Mouse (Mus musculus) heart, postnatal 14 days (tissue): ENCODE measurements around the gene Lrrc51. TPM values are rescaled to one million over a fixed set of nuclear protein-coding genes. Genes with fewer than 3 reads are reported as not detected.
A peak's percentile ranks its signal among the peaks of the same experiment; 100 is the strongest.

Experiments used
- DNase-seq, 2 experiments: peaks; one replicate each; pipeline ENCODE4 v3.0.0; 2021 to 2022
- intact Hi-C: fragments of 180-260 bp; cut with DNase I; formaldehyde crosslinking; loops from one replicate; pipeline ENCODE4 v1.15.1; 2025
- long read RNA-seq, 2 experiments: library from polyadenylated mRNA; stranded (forward); transcript quantifications; one replicate each; pipeline ENCODE4 v2.0.0; 2021
- total RNA-seq, 2 experiments: library from RNA; stranded (reverse); gene quantifications; 2 replicates each; pipeline ENCODE4 v1.2.3; 2021

The Lrrc51 gene
- total RNA-seq, result 1 to 10 TPM; 2.9 to 3.9 TPM
- long read RNA-seq, experiment 1, partial matches to known transcripts, result 2 of 5 reads
- long read RNA-seq, experiment 1, other reads (novel, unspliced or antisense), result 1 of 5 reads
- long read RNA-seq, experiment 2, partial matches to known transcripts, result 2 of 2 reads
- long read RNA-seq, experiment 2, other reads (novel, unspliced or antisense), result 0 of 2 reads

DNA sequence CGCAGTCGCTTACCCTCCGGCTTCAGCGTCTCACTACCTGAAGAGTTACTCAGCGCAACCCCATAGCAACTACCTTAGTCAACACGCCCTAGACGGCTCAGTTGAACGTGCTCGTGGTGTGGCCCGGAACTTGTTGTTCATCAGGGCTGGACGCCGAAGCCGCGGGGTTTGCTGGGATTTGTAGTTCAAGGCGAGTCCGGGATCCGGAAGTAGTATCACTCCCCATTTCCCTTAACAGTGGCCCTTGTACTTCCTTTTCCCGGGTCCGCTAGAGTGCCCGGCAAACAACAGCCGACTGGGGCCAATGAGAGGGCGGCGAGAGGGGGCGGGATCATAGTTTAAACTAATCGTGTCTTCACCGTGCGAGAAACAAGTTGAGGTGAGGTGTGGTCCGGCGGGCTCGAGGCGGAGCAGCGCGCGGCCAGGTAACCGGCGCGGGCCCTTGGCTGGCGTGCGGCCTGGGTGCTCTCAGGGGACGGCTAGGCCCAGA lies at the start of gene Lrrc51, which contains the start of gene Numa1:
Gene Lrrc51, minus strand, starts transcription at position 145 of the 490 bp plus-strand sequence.
Gene Numa1, plus strand, starts transcription at position 361 of the 490 bp plus-strand sequence.
- DNase-seq, result peak; percentile 93 to 96
- intact Hi-C loops, result loop anchor here (2.0 to 5.0 kb wide), 2 partner anchors 36 to 37 kb away; no protein-coding TSS in a partner anchor

DNA sequence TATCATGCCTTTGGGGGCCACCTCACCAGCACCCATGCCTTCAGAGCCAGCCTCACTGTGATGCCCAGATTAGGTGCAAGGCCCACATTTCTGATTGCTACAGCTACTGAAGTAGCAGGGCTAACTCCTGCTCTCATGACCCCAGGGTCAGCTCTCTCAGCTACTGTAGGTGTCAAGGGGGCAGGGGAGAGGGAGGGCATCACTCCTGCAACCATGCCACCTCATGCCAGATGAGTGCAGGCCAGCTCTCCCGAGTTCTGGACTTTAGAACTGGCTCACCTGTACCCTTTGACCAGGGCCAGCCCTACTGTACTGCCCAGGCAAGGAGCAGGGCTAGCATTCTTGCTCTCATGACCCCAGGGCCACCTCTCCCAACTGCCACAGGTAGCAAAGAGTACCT lies 49.0 kb upstream of the Lrrc51 start:
- DNase-seq, result no peak
- intact Hi-C loops, result no loop called here

DNA sequence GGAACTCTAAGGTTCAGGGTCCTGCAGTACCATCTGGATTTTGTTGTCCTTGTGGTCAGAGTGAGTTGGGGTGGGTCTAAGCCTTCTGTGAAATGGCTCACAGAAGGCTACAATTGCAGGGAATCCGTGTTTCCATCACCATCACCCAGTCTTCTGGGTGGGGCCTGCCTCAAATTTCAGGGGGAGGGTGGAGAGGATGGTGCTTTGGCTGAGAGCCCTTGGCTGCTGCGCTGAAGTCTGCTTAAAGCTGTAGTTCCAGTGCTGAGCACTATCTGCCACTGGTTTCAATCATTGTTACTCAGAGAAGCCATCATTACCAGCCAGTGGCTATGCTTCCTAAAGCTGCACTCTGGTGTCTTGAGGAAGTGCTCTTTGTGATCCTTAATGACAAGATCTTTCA lies 40.8 kb upstream of the Lrrc51 start:
- DNase-seq, result peak; percentile 60 to 65
- intact Hi-C loops, result loop anchor here (2.0 kb wide), 1 partner anchor 24 kb away; no protein-coding TSS in a partner anchor

DNA sequence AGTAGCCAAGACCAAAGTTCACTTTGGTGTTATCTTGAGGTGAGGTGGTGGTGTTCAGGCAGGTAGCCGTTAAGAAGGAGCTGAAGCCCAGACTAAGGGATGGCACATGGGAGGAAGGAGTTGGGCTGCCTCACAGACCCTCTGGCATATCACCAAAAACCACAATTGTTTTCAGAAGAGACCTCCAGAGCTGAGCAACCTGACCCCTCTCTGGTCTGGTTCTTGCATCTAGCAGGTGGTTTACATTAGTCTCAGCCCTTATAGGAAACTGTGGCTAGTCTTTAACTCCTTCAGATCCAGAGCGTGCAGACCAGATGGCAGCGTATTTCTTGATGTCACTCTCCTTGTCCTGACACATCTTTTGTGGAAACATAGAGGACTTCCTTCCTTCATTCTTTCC lies 40.0 kb upstream of the Lrrc51 start:
- DNase-seq, result no peak
- intact Hi-C loops, result loop anchor here (2.0 kb wide), 1 partner anchor 25 kb away; no protein-coding TSS in a partner anchor

DNA sequence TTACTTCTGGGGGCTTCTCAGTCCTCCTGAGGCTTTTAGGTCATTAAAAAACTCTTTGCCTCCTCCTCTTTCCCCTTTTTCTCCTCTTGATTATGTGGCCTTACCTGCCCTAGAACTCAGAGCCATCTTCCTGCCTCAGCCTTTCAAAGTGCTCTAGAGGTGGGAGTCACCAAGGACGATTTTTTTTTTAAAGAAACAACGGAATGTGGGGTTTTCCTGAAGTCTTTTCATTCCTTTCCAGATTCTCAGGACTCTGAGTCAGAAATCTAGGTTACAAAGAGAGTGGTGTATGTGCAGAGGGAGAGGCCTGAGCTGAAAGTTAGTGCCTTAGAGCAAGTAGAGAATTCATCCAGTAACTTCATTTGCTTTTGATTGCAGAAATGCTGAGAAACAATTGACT lies 38.0 kb upstream of the Lrrc51 start:
- DNase-seq, result no peak
- intact Hi-C loops, result loop anchor here (2.0 kb wide), 1 partner anchor 37 kb away; the partner anchor contains the start of gene Numa1

DNA sequence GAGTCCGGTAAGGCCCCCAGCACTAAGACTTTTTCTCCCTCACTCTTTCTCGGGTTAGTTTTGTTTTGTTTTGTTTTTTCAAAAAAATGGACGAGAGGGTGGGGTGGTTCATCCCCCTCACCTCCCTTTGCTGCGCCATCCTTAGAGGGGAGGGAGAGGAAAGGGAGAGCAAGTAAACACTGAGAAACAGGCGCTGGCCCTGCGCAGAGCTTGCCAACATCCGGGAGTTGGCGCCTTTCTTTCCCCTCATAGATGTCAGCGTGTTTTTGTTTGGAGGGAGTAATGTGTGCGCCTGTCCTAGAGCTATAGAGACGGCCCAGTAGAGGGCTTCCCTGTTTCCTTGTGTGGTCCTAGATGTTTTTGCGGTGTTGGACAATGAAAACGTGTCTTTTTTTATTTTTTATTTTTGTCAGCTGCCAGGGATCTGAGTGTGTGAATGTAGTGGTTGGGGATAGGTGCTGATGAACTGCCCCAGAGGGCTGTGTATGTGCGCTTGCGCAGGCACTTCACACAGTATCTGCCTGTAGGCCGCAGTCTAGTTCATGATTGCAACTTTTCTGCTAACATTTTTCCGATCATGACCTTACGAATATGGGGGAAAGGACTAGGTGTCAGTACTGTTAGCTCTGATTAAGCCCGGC lies 37.2 kb upstream of the Lrrc51 start:
- intact Hi-C loops, result loop anchor here (2.0 kb wide), 1 partner anchor 36 kb away; the partner anchor contains the start of gene Numa1
- DNase-seq, result peak; percentile 75 to 83

DNA sequence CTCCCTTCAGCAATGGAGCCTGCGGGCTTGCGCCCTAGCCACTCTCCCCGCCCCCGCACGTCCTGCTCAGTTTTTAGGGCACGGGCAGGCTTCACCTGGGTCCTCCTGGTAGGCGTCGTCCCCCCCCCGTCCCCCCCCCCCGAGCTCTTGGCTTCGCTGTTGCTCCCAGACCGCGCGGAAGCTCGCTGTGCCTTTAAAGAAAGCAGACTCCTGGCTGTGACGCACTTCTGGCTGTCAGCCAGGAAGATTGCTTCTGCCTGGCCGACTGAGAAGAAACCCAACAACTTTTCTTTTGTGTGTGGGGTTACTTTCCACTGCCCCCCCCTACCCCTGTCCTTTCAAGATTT lies 36.7 kb upstream of the Lrrc51 start:
- peak; percentile 93 to 97 for DNase-seq
- intact Hi-C loops, result loop anchor here (2.0 kb wide), 1 partner anchor 36 kb away; the partner anchor contains the start of gene Numa1

DNA sequence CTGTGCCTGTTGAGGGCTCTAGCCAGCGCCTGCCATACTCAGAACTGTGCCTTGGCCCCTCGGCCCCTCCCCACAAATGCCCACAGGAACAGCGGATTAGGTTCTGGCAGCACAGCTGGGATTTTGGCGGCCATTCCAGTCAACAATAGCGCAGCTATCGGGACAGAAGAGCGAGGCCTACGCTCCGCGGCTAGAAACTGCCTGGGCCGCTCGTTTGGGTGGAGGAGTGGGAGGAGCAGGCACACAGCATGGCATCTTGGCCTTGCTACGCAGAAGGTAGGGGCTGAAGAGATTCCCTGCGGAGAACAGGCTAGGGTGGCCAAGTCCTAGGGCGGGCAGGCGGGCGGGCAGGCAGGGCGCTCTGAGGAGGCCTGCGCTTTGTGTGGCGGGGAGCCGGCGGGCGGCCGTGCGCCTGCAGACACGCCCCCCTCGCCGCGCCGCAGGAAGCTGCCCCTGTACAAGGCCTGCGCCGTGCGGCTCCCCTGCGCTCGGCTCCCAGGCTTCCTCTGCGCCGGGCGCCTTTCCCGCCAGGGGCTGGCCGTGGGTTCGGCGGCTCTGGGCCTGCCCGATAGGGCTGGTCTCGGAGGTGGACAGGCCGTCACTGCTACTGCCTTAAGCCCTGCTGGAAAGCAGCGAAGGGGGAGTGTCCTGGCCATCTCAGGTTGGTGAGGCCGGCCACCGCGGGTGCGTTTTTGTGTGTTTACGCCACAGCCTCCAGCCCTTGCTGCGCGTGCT lies 36.2 kb upstream of the Lrrc51 start:
- DNase-seq, result peak; percentile 87 to 89
- intact Hi-C loops, result loop anchor here (2.0 to 5.0 kb wide), 2 partner anchors 35 to 53 kb away; partner anchors contain the start of gene Numa1

DNA sequence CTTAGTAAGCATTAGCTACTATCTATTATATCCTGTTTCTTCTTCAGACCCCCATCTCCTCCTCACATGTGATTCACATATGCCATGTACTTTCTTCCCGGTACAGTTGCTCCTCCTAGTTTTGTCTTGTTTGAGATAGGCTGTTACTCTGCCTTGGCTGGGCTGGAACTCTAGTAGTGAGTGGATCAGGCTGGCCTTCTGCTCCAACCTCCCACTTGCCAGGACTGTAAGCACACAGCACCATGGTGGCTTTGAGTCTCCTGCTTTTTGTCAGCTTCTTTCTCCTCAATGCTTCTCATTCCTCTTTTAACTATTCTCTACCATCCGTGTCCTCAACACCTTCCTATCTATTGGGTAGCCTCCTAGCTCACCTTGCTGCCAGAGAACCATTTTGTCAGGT lies 35.1 kb upstream of the Lrrc51 start:
- no peak for DNase-seq
- intact Hi-C loops, result loop anchor here (5.0 kb wide), 1 partner anchor 51 kb away; no protein-coding TSS in a partner anchor

DNA sequence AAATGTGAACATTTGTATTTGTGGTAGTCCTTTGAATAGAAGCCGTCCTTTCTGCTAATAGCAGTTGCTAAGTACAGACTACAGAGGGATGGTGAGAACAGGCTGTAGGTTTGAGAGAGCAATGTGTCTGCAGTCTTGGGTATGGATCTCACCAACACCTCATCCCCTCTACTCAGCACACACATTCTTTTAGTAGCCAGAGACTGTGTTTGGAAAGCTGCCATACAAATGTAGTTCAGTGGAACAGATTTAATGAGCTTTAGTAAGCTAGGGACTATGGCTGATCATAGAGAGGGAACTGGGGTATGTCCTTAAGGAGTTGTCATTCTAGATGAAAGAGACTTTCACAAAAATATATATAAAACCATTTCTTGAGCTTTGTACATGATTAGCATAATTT lies 33.6 kb upstream of the Lrrc51 start:
- intact Hi-C loops, result loop anchor here (5.0 kb wide), 1 partner anchor 50 kb away; no protein-coding TSS in a partner anchor
- no peak for DNase-seq

DNA sequence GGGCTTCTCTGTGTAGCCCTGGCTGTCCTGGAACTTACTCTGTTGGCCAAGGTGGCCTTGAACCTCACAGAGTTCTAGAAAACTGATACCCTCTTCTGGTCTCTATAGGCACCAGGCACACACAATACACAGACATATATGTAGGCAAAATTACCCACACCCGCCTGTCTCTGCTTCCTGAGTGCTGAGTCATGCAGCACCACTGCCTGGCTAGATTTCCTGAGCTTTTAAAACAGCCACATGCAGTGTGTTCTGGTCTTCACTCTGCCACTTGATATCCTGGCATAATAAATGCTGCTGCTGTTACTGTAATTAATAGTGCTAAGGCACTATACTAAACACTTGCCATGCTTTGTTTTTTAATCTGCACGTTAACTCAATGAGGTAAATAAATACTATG lies 31.9 kb upstream of the Lrrc51 start:
- intact Hi-C loops, result loop anchor here (5.0 kb wide), 1 partner anchor 48 kb away; no protein-coding TSS in a partner anchor
- DNase-seq, result no peak

DNA sequence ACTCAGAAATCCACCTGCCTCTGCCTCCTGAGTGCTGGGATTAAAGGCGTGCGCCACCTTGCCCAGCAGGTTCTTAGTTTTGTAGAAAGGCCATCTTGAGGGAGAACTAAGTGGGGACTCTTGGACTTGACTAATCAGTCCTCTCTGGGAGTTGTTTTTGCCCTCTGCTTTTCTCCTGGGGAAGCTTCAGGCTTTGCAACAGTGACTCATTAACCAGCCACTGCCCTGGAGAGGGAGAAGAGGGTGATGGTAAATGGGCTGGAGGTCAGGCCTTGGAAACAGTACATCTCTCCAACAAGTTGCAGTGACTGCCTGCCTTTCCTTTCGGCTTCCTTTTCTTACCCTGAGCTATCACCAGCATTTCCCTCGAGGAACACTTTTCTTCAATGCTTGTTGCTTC lies 30.9 kb upstream of the Lrrc51 start:
- no peak for DNase-seq
- intact Hi-C loops, result no loop called here

DNA sequence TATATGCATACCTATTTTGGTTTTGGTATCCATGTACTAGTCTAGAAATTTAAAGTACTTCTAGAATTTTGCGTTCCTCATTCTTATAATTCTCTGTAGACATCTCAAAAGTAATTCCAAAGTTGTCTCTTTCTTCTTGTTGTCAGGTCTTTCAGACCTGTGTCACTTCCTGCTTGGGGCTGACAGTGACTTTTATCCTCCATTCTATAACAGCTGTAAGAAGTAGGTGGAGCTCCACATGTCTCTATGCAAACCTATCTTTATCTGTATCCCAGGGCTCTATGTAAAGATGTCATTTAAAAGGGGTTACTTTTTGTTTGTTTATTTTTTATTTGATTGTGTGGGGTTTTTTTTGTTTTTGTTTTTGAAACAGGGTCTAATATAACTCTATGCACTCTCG lies 29.9 kb upstream of the Lrrc51 start:
- no peak for DNase-seq
- intact Hi-C loops, result no loop called here

DNA sequence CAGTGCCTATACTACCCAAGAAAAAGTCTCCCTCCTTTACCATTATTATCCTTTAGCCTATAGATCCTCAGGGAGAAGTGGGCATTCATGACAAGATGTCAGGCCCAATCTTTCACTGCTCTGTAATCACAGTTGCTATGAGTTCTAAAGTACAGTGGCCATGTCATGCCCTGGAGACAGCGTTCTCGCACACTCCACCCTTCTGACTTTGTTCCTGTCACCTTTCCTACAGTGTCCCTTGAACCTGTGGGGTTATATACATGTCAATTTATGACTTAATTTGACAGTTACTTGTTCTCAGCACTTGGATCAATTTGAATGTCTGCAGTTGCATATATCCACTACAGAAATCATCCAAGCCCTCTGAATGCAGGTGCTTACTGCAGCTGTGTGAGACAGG lies 29.1 kb upstream of the Lrrc51 start:
- intact Hi-C loops, result no loop called here
- DNase-seq, result no peak

DNA sequence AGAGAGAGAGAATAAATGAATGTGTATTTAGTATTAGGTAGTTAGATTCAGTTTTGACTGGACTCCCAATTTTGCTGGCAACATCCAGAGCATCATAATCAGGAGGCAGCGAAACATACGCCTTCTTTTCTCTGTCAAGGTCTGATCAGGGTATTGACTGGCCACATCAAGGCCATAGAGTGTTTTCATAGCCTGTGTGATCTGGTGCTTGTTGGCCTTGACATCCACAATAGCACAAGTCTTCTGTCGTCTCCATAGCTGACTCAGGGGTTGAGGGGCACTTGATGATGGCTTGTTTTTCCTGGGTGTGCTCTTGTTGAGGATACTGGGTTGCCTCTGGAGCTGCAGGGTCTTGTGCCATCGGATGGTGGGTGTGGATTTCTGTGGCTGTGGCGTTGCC lies 23.2 kb upstream of the Lrrc51 start:
- intact Hi-C loops, result no loop called here
- no peak for DNase-seq

DNA sequence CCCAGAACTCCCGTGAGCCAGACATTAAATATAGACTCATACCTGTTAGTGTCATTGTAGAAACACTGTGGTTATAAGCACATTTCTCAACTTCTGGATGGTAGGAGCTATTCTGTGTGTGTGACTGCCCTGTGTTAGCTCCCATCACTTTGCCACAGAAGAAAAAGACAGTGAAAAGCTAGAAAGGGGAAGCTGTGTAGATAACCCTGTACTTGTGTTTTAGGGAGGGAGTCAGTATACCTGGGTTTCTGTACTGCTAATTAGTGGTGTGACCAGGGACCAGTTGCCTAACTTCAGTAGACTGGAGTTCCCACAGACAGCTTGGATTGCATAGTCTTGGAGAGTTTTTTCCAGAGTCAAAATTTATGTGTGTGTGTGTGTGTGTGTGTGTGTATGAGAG lies 22.8 kb upstream of the Lrrc51 start:
- intact Hi-C loops, result no loop called here

DNA sequence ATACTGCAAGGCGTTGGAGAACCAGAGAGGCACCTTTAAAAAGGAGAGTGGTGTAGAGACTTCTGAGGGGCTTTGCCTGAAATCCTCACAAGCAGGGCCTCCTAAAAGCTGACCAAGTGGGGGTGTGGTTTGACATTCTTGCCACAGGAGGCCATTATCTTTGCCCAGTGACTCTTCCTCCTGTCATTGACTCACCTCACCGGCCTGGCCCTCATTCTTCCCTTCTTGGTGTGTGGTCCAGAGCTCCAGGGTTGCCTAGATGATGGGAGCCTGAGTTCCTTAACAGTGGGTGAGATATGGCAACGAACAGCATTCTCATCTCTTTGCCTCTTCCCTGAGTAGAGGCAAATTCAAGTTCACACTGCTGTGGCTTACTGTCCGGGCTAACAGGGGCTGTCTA lies 22.2 kb upstream of the Lrrc51 start:
- intact Hi-C loops, result no loop called here
- no peak for DNase-seq

More for the DNA sequence above, 22.8 kb upstream of the Lrrc51 start:
- DNase-seq, result no peak

DNA sequence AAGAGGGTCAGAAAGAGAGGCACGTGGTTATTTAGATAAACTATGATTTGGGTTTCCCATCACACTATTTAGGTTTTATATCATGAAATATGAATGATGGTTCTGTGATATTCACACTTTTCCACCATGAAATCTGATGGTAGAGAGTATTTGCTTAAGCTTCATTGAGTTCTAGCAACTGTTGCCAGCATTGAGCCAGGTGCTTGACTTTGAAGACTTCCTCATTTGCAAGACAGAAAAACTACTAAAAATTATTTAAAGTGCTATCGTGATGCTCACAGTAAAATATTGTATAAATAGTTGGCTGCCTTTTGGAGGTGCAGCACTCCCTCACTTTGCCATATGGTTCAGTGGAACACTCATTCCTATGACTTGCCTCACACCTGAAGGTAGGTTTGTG lies 21.6 kb upstream of the Lrrc51 start:
- intact Hi-C loops, result no loop called here
- no peak for DNase-seq

DNA sequence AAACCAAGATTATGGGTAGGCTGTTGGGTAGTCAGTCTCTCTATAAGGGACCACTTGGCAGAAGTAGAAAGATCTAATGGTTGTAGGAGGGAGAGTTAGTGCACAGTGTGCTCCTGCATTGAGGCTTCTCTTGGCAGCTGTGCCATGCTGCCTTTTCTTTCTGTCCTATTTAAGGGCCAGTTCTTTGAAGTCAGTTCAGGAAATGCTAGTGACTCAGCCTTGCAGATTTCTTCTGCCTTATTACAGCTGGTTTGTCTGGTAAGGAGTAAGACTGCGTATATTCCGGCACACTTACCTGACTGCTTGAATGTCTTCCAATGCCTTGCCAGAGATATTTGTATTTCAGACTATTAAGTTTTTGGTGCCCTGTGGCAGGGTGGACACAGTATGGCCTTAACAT lies 20.5 kb upstream of the Lrrc51 start:
- intact Hi-C loops, result no loop called here
- DNase-seq, result no peak

DNA sequence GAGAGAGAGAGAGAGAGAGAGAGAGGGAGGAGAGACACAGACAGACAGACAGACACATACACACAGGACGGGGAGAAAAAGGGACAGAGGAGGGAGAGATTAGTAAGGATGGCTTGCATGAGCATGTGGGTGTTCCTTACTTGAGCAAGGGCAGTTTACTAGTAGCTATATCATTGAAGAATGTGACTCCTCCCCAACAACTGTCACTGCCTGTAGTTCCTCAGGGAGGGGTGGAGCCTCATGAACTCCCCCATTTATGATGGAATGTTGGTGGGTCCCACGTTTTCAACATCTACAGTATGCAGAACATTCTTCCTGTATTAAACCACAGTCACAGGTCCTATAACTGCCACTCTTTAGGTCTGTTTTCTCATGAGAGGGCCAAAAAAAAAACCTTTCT lies 18.4 kb upstream of the Lrrc51 start:
- intact Hi-C loops, result no loop called here

DNA sequence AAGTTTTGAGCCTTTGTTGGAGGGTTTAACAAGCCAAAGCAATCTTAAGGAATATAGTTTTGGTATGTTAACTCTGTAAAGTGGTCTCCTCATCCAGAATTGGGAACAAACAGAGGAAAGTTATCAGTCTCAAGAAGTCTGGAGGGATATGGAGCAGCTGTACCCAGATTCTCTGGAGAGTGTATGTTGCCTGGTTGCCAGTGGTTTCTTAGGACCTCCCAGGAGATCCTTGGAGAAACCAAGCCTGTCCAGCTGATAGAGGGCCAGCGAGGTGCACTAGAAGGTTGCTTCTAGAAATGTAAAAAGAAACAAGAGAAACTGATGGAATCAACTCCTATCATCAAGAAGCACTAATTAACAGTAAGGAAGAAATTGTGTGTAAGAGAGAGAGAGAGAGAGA lies 18.0 kb upstream of the Lrrc51 start:
- intact Hi-C loops, result no loop called here
- peak in 1 of 2 experiments; percentile 13 for DNase-seq

More for the DNA sequence above, 18.4 kb upstream of the Lrrc51 start:
- no peak for DNase-seq
